Mouse (Mus musculus) heart, postnatal 10 days (tissue): ENCODE measurements around the gene Cuedc1. TPM values are rescaled to one million over a fixed set of nuclear protein-coding genes. Genes with fewer than 3 reads are reported as not detected.

Experiments used
- DNase-seq, 2 experiments: peaks; one replicate each; pipeline ENCODE4 v3.0.0; 2021
- intact Hi-C: fragments of 180-260 bp; cut with DNase I; formaldehyde crosslinking; loops from one replicate; pipeline ENCODE4 v1.15.1; 2025
- total RNA-seq, 2 experiments: library from RNA; stranded (reverse); gene quantifications; 2 replicates each; pipeline ENCODE4 v1.2.3; 2021

Gene Cuedc1
- total RNA-seq, 2 experiments from 2014 or later: 45.6 to 48.4 TPM

DNA sequence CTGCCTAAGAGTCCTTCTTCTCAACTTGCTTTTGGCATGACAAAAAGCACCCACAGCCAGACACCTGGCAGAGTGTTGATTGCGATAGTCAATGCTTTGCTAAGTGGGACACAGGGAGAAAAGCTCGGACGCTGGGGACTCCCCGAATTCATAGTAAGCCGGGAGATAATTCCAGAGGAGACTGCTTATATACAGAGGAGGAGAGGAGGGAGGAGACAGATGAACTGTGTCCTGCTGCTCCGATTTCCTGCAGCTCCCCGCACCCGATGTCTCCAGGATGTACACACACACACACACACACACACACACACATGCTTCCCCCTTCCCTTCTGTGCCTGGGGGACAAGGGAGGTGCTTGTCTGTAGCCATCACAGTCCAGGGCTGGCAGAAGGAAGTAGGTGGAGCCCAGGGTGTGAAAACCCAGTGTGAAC is 17.0 kb downstream of the Cuedc1 start:
- DNase-seq: peak; percentile 75 to 76
- intact Hi-C loops: no loop called here

- intact Hi-C loops: no loop called here
Measured at GRCm38 (mm10) chr11:88116568-88116967, 18.7 kb downstream of the Cuedc1 start.

DNA sequence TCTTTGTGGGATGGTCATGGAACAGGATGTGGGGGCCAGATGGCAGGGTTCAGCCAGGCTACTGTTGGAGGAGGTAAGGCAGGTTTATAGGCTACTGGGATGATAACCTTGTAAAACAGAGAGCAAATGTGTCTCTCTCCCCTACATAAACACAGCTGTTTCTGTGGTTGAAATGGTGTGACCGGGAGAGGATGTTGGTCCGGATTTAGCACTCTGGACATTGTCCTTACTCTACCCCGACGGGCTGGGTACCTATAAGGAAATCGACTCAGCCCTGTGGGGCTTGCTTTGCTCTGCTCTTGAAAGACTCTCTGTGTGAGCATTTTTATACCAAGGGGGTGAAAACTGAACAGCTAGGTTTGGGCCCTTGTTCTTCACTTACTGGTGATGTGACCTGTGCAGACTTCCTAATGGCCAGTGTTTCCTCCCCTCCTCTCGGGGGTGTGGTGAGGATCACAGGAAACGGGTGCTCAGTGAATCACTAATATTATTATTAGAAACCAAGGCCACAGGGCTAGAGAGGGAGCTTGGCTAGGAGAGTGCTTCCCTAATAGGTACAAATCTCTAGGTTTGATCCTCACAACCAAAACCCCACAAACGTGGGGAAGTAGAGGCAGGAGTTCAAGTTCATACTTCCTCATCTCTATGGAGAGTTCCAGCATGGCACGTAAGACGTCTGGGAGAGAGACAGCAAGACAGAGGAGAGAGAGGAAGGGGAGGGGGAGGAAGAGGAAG is 19.7 kb downstream of the Cuedc1 start:
- DNase-seq: peak; percentile 71 to 73
- intact Hi-C loops: loop anchor here (1.0 kb wide), 1 partner anchor 44 kb away; no protein-coding TSS in a partner anchor

More at GRCm38 (mm10) chr11:88116568-88116967, 18.7 kb downstream of the Cuedc1 start:
- no peak for DNase-seq

DNA sequence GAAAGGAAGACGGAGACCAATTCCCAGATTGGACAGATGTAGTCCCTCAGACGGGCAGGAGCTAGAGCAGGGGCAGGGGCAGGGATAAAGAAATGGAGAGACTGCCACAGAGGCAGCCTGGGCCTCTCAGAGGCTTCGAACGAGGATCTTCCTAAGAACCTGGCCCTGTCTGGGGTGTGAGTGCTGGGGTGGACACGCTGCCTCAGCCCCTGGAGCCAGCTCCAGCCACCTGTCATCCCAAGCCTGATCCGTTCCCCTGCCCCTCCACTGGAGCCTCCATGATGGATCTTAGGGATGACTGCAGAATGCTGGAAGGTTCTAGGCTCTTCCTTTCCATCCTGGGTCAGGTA is 20.2 kb downstream of the Cuedc1 start:
- intact Hi-C loops: loop anchor here (1.0 kb wide), 1 partner anchor 43 kb away; no protein-coding TSS in a partner anchor
- peak; percentile 54 to 57 for DNase-seq

DNA sequence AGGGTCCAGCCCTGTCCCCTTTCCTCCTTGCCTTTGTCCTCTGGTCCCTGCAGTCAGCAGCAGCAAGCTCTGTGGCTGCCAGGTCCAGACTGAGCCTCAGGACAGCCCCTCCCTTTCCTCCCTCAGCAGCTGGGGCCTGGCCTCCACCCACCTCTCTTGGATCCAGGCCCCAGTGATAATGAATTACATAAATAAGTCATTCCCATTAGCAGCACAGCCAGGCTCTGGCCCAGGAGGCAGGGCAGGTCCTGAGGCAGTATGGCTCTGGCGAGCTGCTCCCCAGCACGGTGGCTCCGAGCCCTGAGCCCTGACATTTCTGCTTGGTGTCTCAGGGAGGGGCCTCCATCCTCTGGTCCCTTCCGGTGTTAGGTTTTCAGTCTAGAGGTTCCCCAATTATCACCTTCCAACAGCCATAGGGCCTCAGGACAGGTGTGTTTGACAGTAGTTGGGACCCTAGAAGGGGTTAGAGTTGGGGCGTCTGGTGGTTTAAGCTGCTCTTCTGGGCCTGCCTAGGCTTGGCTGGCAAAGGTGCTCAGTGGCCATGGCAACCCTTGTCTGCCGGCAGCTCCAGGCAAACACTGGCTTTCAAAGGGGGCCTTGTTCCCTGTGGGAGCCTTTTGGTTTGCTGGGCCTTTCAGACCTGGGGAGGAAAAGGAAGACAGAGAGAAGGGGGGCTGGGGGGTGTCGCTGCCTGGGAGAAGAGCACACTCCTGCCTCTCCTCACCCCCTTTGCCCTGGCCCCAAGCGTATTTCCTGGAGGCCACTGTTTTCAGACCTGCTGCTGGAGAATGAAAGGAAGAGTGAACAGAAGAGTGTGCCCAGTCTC is 21.2 kb downstream of the Cuedc1 start:
- intact Hi-C loops: loop anchor here (1.0 kb wide), 1 partner anchor 42 kb away; no protein-coding TSS in a partner anchor
- DNase-seq: peak; percentile 92 to 94

GRCm38 (mm10) chr11:88122545-88122944 is 24.7 kb downstream of the Cuedc1 start:
- intact Hi-C loops: no loop called here
- no peak for DNase-seq

GRCm38 (mm10) chr11:88123021-88123420 is 25.2 kb downstream of the Cuedc1 start:
- intact Hi-C loops: no loop called here
- DNase-seq: no peak

GRCm38 (mm10) chr11:88123731-88124130 is 25.9 kb downstream of the Cuedc1 start:
- intact Hi-C loops: no loop called here
- no peak for DNase-seq

- intact Hi-C loops: no loop called here
- DNase-seq: no peak
Measured at GRCm38 (mm10) chr11:88125483-88125882, 27.6 kb downstream of the Cuedc1 start.

DNA sequence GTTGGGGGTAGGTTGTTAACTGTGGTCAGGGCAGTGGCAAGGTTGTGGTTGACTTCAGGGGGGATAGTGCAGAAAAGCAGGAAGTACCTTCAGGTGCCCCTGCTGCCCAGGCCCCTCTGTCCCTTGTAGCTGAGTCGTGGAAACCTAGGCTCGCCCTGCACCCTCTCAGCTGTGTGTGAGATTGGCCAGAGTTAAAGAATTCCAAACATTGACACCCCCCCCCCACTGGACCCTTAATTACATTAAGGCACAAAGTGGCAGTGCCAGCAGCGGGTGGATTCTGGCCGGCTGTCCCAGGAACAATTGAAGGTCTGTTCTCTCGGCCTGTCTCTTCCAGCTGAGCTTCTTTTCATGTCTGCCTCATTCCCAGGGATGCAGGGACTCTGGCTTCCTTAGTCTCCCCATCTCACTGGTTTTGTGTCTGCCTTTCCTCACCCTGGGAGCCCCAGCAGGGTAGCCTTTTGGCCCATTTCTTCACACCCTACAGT is 28.5 kb downstream of the Cuedc1 start:
- intact Hi-C loops: no loop called here
- DNase-seq: no peak

- intact Hi-C loops: no loop called here
- DNase-seq: no peak
Measured at GRCm38 (mm10) chr11:88128461-88128860, 30.6 kb downstream of the Cuedc1 start.

GRCm38 (mm10) chr11:88129281-88129680 is 31.4 kb downstream of the Cuedc1 start:
- DNase-seq: no peak
- intact Hi-C loops: no loop called here

GRCm38 (mm10) chr11:88129935-88130334 is 32.1 kb downstream of the Cuedc1 start:
- intact Hi-C loops: no loop called here
- DNase-seq: no peak

DNA sequence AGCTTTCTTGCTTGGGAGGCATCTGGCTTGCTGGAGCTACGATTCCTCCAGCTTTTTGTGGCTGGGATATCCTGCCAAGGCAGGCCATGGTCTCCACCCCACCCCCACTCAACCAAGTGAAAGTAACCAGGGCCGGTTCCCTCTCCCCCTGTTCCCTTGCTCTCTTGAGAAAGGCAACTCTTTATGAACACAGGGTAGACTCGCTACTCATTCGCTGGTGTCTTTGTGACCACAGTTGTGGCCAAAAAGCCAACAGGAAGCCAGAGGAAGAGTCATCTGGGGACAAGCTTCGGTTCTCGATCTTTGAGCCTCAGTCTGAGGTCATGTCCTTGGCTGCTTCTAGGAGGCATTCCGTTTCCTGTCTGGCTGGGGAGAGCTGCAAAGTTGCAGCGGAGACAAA is 34.0 kb downstream of the Cuedc1 start:
- intact Hi-C loops: no loop called here
- peak; percentile 90 to 91 for DNase-seq

DNA sequence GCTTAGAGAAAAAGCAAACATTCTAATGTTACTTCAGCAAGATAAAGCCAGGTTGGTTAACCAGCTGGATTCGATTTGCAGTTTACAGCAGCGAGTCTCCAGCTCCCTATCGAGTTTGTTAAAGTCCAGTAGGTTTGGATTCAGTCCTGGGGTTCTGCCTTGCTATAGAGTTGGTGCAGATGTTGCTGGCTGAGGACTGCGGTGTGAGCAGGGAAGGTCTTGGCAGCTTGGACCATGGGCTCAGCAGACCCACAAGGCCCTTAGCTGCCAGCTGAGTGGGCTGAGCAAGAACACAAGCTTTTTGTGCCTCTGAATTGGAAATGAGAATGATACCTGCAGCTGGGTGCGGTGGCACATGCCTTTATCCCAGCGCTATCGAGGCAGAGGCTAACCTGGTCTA is 37.4 kb downstream of the Cuedc1 start:
- no peak for DNase-seq
- intact Hi-C loops: no loop called here

DNA sequence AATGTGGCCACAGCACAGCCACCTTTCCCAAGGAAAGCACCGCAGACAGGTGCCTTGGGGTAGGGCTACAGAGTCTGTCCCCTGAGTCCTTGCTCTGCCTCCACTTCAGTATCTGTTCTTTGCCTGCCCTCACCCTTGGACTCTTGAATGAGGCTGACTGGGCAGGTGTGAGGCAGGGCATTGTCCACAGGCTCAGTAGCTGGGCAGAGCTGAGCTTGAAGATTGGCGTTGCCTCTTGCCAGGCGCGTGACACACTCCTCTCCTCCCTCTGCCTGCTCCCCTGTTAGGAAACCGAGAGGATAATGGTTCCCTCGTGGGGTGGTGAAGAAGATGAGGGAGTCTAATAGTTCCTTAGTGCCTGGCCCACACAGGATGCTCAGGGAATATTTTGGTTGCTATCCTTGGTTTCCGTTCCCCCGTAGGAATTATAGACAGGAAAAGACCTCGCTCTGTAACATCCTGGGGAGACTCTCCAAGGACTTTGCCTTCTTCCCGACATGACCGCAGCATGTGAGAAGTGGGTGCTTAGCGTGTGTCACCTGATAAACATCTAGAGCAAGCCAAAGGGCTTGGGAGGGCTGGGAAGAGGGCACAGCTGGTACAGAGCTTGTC is 40.1 kb downstream of the Cuedc1 start:
- intact Hi-C loops: no loop called here

DNA sequence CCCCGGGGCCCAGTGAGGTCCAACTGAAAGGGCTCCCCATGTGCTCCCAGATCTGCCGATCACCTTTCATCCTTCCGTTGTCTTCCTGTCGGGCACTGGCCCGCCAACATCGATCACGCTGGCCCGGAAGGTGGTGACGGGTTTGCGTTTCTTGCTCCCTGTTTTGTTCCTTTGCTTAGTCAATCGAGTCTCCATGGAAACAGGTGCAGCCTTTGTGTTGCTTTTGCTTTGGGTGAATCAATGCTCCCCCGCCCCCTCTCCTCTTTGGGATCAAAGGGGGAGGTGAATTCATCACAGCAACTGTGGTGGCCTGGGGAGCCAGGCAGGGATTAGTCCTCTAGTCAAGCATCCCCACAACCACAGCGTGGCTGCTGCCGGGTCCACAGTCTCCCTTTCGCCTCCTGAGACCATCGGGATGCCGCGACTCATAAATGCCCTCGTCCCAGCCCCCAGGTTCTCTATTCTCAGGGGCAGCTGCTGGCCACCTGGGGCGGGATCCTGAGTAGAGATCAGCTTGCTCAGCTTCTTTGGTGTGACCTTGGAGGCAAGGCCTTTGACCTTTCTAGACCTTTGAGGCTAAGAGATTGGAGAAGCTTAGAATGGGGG is 41.5 kb downstream of the Cuedc1 start:
- intact Hi-C loops: no loop called here

More for the DNA sequence above, 40.1 kb downstream of the Cuedc1 start:
- no peak for DNase-seq

GRCm38 (mm10) chr11:88140066-88141060 is 42.5 kb downstream of the Cuedc1 start:
- DNase-seq: peak; percentile 47 to 54
- intact Hi-C loops: no loop called here

More for the DNA sequence above, 41.5 kb downstream of the Cuedc1 start:
- DNase-seq: no peak

DNA sequence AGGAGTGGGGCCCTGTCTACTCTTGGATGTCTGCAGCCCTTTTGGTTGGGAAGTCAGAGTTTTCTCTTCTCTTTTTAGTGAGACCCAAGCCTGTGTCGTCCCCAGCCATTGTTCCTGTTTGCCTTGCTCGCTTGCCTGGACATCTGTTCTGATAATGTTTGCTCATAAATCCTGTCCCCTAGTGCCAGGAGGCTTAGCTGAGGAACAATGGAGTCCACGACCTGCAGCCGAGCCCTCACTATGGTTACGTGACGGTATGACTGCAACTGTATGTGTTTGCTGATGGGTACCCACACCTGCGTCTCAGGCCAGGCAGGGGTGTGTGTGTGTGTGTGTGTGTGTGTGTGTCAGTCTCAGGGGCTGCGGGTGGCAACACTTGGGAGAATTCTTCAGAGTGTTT is 44.5 kb downstream of the Cuedc1 start:
- intact Hi-C loops: no loop called here
- no peak for DNase-seq
